Mouse (Mus musculus) liver, embryonic 13.5 days (tissue): ENCODE data around the gene Gatad2b. TPM values are rescaled to one million over a fixed set of nuclear protein-coding genes. Genes with fewer than 3 reads are reported as not detected.

ENCODE experiments used
- ATAC-seq: fragments of 200-750 bp; cut with Nextera tagmentation; 2 replicates; pipeline ENCODE4 v1.8.0; 2017; ENCODE audit warnings: low read depth, mild to moderate bottlenecking, moderate number of reproducible peaks, moderate library complexity
- DNase-seq: peaks from one replicate; pipeline ENCODE4 v3.0.0; 2022
- H3K27ac ChIP-seq: fragments of 300-500 bp; sonication (generic); 2 replicates; pipeline ENCODE4 v1.5.1; 2015; ENCODE audit warnings: moderate library complexity, mild to moderate bottlenecking, inconsistent platforms
- H3K27me3 ChIP-seq: fragments of 300-500 bp; sonication (generic); 2 replicates; pipeline ENCODE4 v1.6.1; 2015; ENCODE audit warnings: mild to moderate bottlenecking, inconsistent platforms
- H3K36me3 ChIP-seq: fragments of 300-500 bp; sonication (generic); 2 replicates; pipeline ENCODE4 v1.6.1; 2015; ENCODE audit warnings: mild to moderate bottlenecking, inconsistent platforms
- H3K4me1 ChIP-seq: fragments of 300-500 bp; sonication (generic); replicated peaks from 2 replicates; pipeline ENCODE4 v1.6.1; 2015; ENCODE audit warnings: inconsistent platforms
- H3K4me2 ChIP-seq: fragments of 300-500 bp; sonication (generic); 2 replicates; pipeline ENCODE4 v1.6.1; 2015; ENCODE audit warnings: inconsistent platforms, mild to moderate bottlenecking, moderate library complexity
- H3K4me3 ChIP-seq: fragments of 300-500 bp; sonication (generic); replicated peaks from 2 replicates; pipeline ENCODE4 v1.5.1; 2015; ENCODE audit warnings: mild to moderate bottlenecking, inconsistent platforms
- H3K9ac ChIP-seq: fragments of 300-500 bp; sonication (generic); 2 replicates; pipeline ENCODE4 v1.6.1; 2015; ENCODE audit warnings: mild to moderate bottlenecking, inconsistent platforms
- H3K9me3 ChIP-seq: fragments of 300-500 bp; sonication (generic); replicated peaks from 2 replicates; pipeline ENCODE4 v1.6.1; 2016; ENCODE audit warnings: inconsistent platforms
- WGBS: fragments of 180-500 bp; shearing (Covaris S2); methylation state at CpG from one replicate; pipeline ENCODE4 v1.1.7; 2015; ENCODE audit not compliant: insufficient replicate concordance; 5-methylcytosine and 5-hydroxymethylcytosine counted together
- microRNA-seq: library from miRNA; unstranded; fragments of <30 nt; microRNA quantifications from one replicate; pipeline ENCODE4, GENCODE M21; 2016
- polyA plus RNA-seq: library from polyadenylated mRNA; unstranded; fragments of >200 nt; fragmentation: Nextera tagmentation; extraction: Ambion mirVana; gene quantifications from 2 replicates; pipeline ENCODE4 v1.2.1, GENCODE M21; 2015

Gatad2b gene
- polyA plus RNA-seq, 1 experiment from 2014 or later: 4.0 TPM

GRCm38 (mm10) chr3:90400993-90401392, 108.0 kb downstream of the Gatad2b start:
- Histone ChIP-seq H3K27ac (no peak overlapping the region), H3K27me3 (no peaks in the 10 kb centered on the region), H3K9me3 (no peaks in the 10 kb centered on the region), H3K36me3 (peaks cover 94% of the 10 kb centered on the region), H3K4me3 (no peak overlapping the region), H3K4me1 (no peaks in the 10 kb centered on the region; the same call in 1 of the 2 replicates), H3K9ac (no peak overlapping the region), H3K4me2 (no peak overlapping the region)
- ATAC-seq (no peak), DNase-seq (no peak)
- WGBS: 74% methylated on average over 4 of the region's 4 CpGs

GRCm38 (mm10) chr3:90404121-90404520, 111.1 kb downstream of the Gatad2b start:
- H3K4me2 ChIP-seq: no peak overlapping the region
- H3K9ac ChIP-seq: no peak overlapping the region
- no peaks in the 10 kb centered on the region for H3K9me3 ChIP-seq
- DNase-seq: no peak
- no peaks in the 10 kb centered on the region for H3K27me3 ChIP-seq
- no peak overlapping the region for H3K27ac ChIP-seq
- H3K4me1 ChIP-seq: no peaks in the 10 kb centered on the region
- no peak overlapping the region for H3K4me3 ChIP-seq
- ATAC-seq: no peak
- 64% methylated on average over 3 of the region's 3 CpGs for WGBS
- H3K36me3 ChIP-seq: peaks cover 99% of the 10 kb centered on the region

GRCm38 (mm10) chr3:90404609-90405008, 111.6 kb downstream of the Gatad2b start:
- Histone ChIP-seq H3K9me3 (no peaks in the 10 kb centered on the region), H3K36me3 (peaks cover 99% of the 10 kb centered on the region), H3K4me2 (no peak overlapping the region), H3K4me1 (no peaks in the 10 kb centered on the region), H3K9ac (no peak overlapping the region), H3K4me3 (no peak overlapping the region), H3K27me3 (no peaks in the 10 kb centered on the region), H3K27ac (no peak overlapping the region)
- ATAC-seq (no peak), DNase-seq (no peak)
- WGBS: 79% methylated on average over 4 of the region's 4 CpGs

GRCm38 (mm10) chr3:90406414-90406813, 113.4 kb downstream of the Gatad2b start:
- 92% methylated on average over 5 of the region's 5 CpGs for WGBS
- peaks cover 98% of the 10 kb centered on the region for H3K36me3 ChIP-seq

GRCm38 (mm10) chr3:90408721-90409120, 115.7 kb downstream of the Gatad2b start:
- H3K36me3 ChIP-seq: peaks cover 96% of the 10 kb centered on the region
- DNase-seq: no peak
- no peak for ATAC-seq
- no peak overlapping the region for H3K4me2 ChIP-seq
- H3K9me3 ChIP-seq: no peaks in the 10 kb centered on the region
- WGBS: 53% methylated on average over 3 of the region's 3 CpGs
- H3K27ac ChIP-seq: no peak overlapping the region
- no peak overlapping the region for H3K4me3 ChIP-seq
- no peaks in the 10 kb centered on the region for H3K27me3 ChIP-seq
- H3K9ac ChIP-seq: no peak overlapping the region
- H3K4me1 ChIP-seq: peaks cover 6% of the 10 kb centered on the region; the same call in 1 of the 2 replicates

More at GRCm38 (mm10) chr3:90406414-90406813, 113.4 kb downstream of the Gatad2b start:
- H3K4me3 ChIP-seq: no peak overlapping the region
- H3K4me1 ChIP-seq: no peaks in the 10 kb centered on the region
- no peaks in the 10 kb centered on the region for H3K9me3 ChIP-seq
- H3K27ac ChIP-seq: no peak overlapping the region
- H3K4me2 ChIP-seq: no peak overlapping the region
- no peak overlapping the region for H3K9ac ChIP-seq
- ATAC-seq: no peak
- DNase-seq: no peak
- H3K27me3 ChIP-seq: no peaks in the 10 kb centered on the region

GRCm38 (mm10) chr3:90412312-90413010, 119.5 kb downstream of the Gatad2b start:
- peak; percentile 55 for DNase-seq
- Histone ChIP-seq H3K4me2 (no peak overlapping the region), H3K36me3 (peaks cover 95% of the 10 kb centered on the region), H3K9ac (no peak overlapping the region), H3K9me3 (no peaks in the 10 kb centered on the region), H3K27ac (no peak overlapping the region), H3K4me3 (no peak overlapping the region), H3K4me1 (peaks cover 6% of the 10 kb centered on the region; the same call in 1 of the 2 replicates), H3K27me3 (no peaks in the 10 kb centered on the region)
- 45% methylated on average over 5 of the region's 5 CpGs for WGBS
- peak; percentile 60 for ATAC-seq

GRCm38 (mm10) chr3:90413011-90413396, 120.0 kb downstream of the Gatad2b start:
- no peaks in the 10 kb centered on the region for H3K9me3 ChIP-seq
- peaks cover 9% of the 10 kb centered on the region; the same call in 1 of the 2 replicates for H3K4me1 ChIP-seq
- H3K4me2 ChIP-seq: no peak overlapping the region
- no peak overlapping the region for H3K9ac ChIP-seq
- no peaks in the 10 kb centered on the region for H3K27me3 ChIP-seq
- 56% methylated on average over 3 of the region's 3 CpGs for WGBS
- H3K27ac ChIP-seq: no peak overlapping the region
- no peak for ATAC-seq
- no peak overlapping the region for H3K4me3 ChIP-seq
- DNase-seq: no peak
- peaks cover 95% of the 10 kb centered on the region for H3K36me3 ChIP-seq

Small RNAs within 50 kb of the gene (microRNA-seq; reads per million reads assigned to microRNA genes)
- not detected for gene Mir7012

Other genes with a start within 250 kb of the Gatad2b start
- 99.3 and 110 TPM in 2 replicates for gene 4933434E20Rik, start 241.5 kb upstream of the Gatad2b start, polyA plus RNA-seq
- gene Ubap2l, start 240.6 kb upstream of the Gatad2b start, polyA plus RNA-seq: 72.2 and 91.6 TPM in 2 replicates
- 246 and 283 TPM in 2 replicates for gene Tpm3, start 220.5 kb upstream of the Gatad2b start, polyA plus RNA-seq
- gene Nup210l, start 189.0 kb upstream of the Gatad2b start, polyA plus RNA-seq: 0.05 and 0.08 TPM in 2 replicates
- 679 and 820 TPM in 2 replicates for gene Rps27, start 79.5 kb upstream of the Gatad2b start, polyA plus RNA-seq
- gene Rab13, start 79.5 kb upstream of the Gatad2b start, polyA plus RNA-seq: 5.9 and 6.0 TPM in 2 replicates
- 59.5 and 61.1 TPM in 2 replicates for gene Jtb, start 61.6 kb upstream of the Gatad2b start, polyA plus RNA-seq
- gene Creb3l4, start 49.7 kb upstream of the Gatad2b start, polyA plus RNA-seq: 0.36 and 0.41 TPM in 2 replicates
- gene Slc39a1, start 45.0 kb upstream of the Gatad2b start, polyA plus RNA-seq: 31.6 and 34.1 TPM in 2 replicates
- gene Crtc2, start 39.0 kb upstream of the Gatad2b start, polyA plus RNA-seq: 4.2 and 7.6 TPM in 2 replicates
- gene Dennd4b, start 28.0 kb upstream of the Gatad2b start, polyA plus RNA-seq: 1.6 and 2.0 TPM in 2 replicates
- gene Slc27a3, start 96.8 kb downstream of the Gatad2b start, polyA plus RNA-seq: 1.5 and 1.6 TPM in 2 replicates
- 10.0 and 11.7 TPM in 2 replicates for gene Ints3, start 140.4 kb downstream of the Gatad2b start, polyA plus RNA-seq
- 4.0 TPM in 2 replicates for gene Npr1, start 172.7 kb downstream of the Gatad2b start, polyA plus RNA-seq
- 75.0 and 85.0 TPM in 2 replicates for gene Ilf2, start 182.9 kb downstream of the Gatad2b start, polyA plus RNA-seq
- gene Snapin, start 197.9 kb downstream of the Gatad2b start, polyA plus RNA-seq: 21.2 and 22.9 TPM in 2 replicates
- gene Chtop, start 216.3 kb downstream of the Gatad2b start, polyA plus RNA-seq: 65.8 and 72.5 TPM in 2 replicates
- gene S100a1, start 221.2 kb downstream of the Gatad2b start, polyA plus RNA-seq: 14.7 and 16.0 TPM in 2 replicates
- 19.8 and 20.6 TPM in 2 replicates for gene S100a13, start 221.3 kb downstream of the Gatad2b start, polyA plus RNA-seq
- not detected in 2 replicates for gene S100a14, start 233.7 kb downstream of the Gatad2b start, polyA plus RNA-seq
- gene S100a16, start 244.1 kb downstream of the Gatad2b start, polyA plus RNA-seq: 26.4 and 27.4 TPM in 2 replicates